Mouse (Mus musculus) megakaryocyte, embryonic 14.5 days (primary cell): ENCODE measurements around the gene Ada.

Source experiments
- FLI1 ChIP-seq: IDR thresholded peaks from 2 replicates; pipeline ENCODE4 v1.6.1; 2012; ENCODE audit warnings: low read length, inconsistent platforms, mixed read lengths
- GATA1 ChIP-seq: IDR thresholded peaks from 3 replicates; pipeline ENCODE4 v1.6.1; 2012; ENCODE audit warnings: mixed read lengths, low read length, inconsistent platforms, borderline replicate concordance

DNA sequence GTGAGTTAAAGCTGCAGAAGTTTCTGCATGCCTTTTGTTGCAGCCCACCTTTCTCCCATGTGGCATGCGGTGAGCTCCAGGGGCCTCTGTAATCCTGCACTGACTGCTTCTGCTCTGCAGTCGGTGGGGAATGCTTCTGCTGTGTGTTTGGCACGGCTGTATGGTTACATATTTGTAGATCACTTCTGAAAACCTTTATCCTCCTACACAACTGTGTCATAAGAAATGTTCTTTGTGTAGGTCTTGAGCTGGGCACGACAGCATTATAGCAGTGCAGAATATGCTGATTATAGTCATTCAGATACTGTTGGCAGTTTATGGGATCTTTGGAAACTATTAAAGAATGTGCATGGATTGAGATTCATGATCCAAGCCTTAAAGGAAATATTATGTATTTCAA, 64.8 kb downstream of the Ada start:
- TF ChIP-seq GATA1, result no peak
- no peak for TF ChIP-seq FLI1
